Mouse (Mus musculus): ENCODE results near the gene Npas3. TPM values are rescaled to one million over a fixed set of nuclear protein-coding genes. Genes with fewer than 3 reads are reported as not detected.
A peak's percentile ranks its signal among the peaks of the same experiment; 100 is the strongest.

Npas3 gene
- polyA plus RNA-seq, 1 experiment from 2014 or later: 12.2 TPM

DNA sequence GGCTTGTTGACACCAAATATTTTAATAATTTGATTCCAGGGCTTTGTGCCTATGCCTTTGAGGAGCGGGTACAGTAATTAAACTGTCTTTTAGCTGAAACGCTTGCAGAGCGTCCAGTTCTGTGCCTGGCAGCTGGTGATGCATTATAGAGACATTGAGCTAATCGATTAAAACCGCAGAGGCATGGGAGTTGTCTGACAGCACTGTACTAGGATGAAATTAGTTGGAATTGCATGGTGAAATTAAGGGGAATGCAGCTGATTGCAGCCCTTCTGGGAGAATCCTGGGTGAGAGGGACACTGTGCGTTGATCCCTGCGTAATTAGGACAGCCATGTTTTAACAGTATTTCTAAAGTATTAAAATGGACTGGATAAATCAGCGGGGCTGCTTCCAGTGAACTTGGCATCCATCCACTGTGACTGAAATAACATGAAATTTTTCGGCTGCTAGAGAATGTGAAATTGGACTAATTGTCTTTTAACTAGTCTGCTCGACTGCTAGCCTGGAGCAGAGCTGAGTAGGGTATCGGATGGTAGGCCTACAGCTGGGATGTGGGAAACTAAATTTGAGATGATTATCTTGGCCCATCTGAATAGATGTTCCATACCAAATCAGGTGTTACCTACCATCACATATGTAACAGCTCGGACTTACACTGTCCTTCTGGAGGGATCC lies 318.4 kb downstream of the Npas3 start:
- DNase-seq (ENCODE audit: low spot score): no peak
- Histone ChIP-seq H3K4me1 (replicated peaks) (no peaks in the 10 kb centered on the region), H3K36me3 (no peaks in the 10 kb centered on the region), H3K27me3 (ENCODE audit: insufficient read depth, poor library complexity, severe bottlenecking) (no peaks in the 10 kb centered on the region), H3K4me3 (no peak overlapping the region), H3K9me3 (no peaks in the 10 kb centered on the region), H3K27ac (no peak overlapping the region)
- WGBS: 84% methylated on average over 12 of the region's 12 CpGs

DNA sequence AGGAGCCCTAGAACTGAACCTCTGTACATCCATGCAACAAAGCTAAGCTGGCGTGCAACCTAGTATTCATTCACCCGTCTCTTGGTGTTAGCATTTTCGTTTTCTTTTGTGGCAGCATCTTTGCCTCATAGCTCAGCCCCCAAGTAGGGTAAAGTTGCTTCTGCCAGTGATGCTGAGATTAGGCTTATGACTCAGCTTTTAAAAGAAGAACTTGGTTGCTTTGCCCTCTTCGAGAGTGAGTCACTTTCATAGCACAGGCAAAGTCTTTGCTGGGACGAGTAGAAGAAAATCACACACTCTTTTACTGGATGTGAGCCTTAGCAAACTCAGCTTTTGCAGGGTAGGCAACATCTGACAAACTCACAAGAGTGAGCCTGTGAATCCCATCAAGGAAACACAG lies 332.7 kb downstream of the Npas3 start:
- no peak for DNase-seq (ENCODE audit: low spot score)
- H3K27ac ChIP-seq: no peak overlapping the region
- no peaks in the 10 kb centered on the region for H3K27me3 ChIP-seq (ENCODE audit: insufficient read depth, poor library complexity, severe bottlenecking)
- H3K36me3 ChIP-seq: no peaks in the 10 kb centered on the region
- no peaks in the 10 kb centered on the region for H3K9me3 ChIP-seq
- WGBS: 91% methylated on average over 5 of the region's 5 CpGs
- no peak overlapping the region for H3K4me3 ChIP-seq
- no peaks in the 10 kb centered on the region for H3K4me1 ChIP-seq (replicated peaks)

- no peak overlapping the region for H3K4me3 ChIP-seq
- no peak for DNase-seq (ENCODE audit: low spot score)
- H3K9me3 ChIP-seq: no peaks in the 10 kb centered on the region
- no peak overlapping the region for H3K27ac ChIP-seq
- 84% methylated on average over 5 of the region's 5 CpGs for WGBS
- H3K27me3 ChIP-seq (ENCODE audit: insufficient read depth, poor library complexity, severe bottlenecking): no peaks in the 10 kb centered on the region
- peaks cover 24% of the 10 kb centered on the region for H3K4me1 ChIP-seq (replicated peaks)
- H3K36me3 ChIP-seq: no peaks in the 10 kb centered on the region
Observed at GRCm38 (mm10) chr12:53587249-53587648, 338.8 kb downstream of the Npas3 start.

GRCm38 (mm10) chr12:53587691-53588504 lies 339.4 kb downstream of the Npas3 start:
- Histone ChIP-seq H3K4me3 (no peak overlapping the region), H3K27ac (no peak overlapping the region; the same call in 1 of the 2 replicates), H3K9me3 (no peaks in the 10 kb centered on the region), H3K27me3 (ENCODE audit: insufficient read depth, poor library complexity, severe bottlenecking) (no peaks in the 10 kb centered on the region), H3K36me3 (no peaks in the 10 kb centered on the region), H3K4me1 (replicated peaks) (peaks cover 24% of the 10 kb centered on the region)
- DNase-seq (ENCODE audit: low spot score): no peak
- 82% methylated on average over 19 of the region's 19 CpGs for WGBS

DNA sequence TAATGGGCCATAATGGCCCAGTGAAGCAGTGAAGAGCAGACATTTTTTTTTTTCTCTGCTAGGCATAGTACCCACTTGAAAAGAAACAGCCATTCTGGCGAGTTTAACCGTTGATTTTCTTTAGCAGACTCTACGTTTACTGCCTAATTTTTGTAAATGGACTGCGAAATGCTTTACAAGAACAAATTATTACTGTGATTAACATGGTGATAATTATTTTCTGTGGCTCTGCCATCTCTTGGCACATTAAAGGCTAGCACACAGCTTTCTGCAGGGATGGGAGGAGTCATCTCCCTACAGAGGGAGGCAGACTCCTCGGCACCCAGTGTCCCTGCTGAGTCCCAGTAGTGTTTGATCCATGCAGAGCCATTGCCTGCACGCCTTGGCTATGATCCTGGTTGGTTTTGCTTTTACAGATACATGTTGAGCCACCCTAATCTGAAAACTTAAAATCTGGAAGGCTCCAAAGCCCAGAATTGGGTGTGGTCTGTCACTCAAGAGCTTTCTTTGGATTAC lies 341.0 kb downstream of the Npas3 start:
- no peak for DNase-seq (ENCODE audit: low spot score)
- H3K9me3 ChIP-seq: no peaks in the 10 kb centered on the region
- H3K27ac ChIP-seq: no peak overlapping the region
- H3K4me1 ChIP-seq (replicated peaks): peaks cover 24% of the 10 kb centered on the region
- H3K27me3 ChIP-seq (ENCODE audit: insufficient read depth, poor library complexity, severe bottlenecking): no peaks in the 10 kb centered on the region
- WGBS: 73% methylated on average over 6 of the region's 6 CpGs
- H3K36me3 ChIP-seq: no peaks in the 10 kb centered on the region
- no peak overlapping the region for H3K4me3 ChIP-seq

GRCm38 (mm10) chr12:53605661-53606060 lies 357.2 kb downstream of the Npas3 start:
- DNase-seq (ENCODE audit: low spot score): no peak

DNA sequence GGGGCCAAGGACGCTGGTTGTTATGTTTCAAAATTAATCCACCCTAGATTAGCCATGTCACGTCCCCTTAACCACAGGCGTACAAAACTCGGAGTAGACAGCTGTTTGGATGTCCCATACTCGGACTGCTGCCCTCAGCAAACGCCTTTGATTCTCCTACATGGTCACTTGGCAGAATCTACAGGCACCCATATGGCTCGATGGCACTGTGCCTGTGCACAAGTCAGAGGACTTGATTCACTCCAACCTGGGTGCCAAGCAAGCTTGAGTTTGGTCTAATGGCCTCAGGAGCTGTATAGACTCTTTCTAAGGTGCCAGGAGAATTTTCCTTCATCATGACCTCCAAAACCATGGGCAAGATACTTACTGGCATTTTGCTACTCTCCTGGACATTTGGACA lies 363.6 kb downstream of the Npas3 start:
- DNase-seq (ENCODE audit: low spot score): no peak
- Histone ChIP-seq H3K4me3 (no peak overlapping the region), H3K9me3 (no peaks in the 10 kb centered on the region), H3K27me3 (ENCODE audit: insufficient read depth, poor library complexity, severe bottlenecking) (no peaks in the 10 kb centered on the region), H3K27ac (no peak overlapping the region), H3K4me1 (replicated peaks) (0 out of 2 replicates have a peak, but pooled peaks cover 3% of the 10 kb centered on the region), H3K36me3 (no peaks in the 10 kb centered on the region)
- 94% methylated on average over 7 of the region's 7 CpGs for WGBS

More at GRCm38 (mm10) chr12:53605661-53606060, 357.2 kb downstream of the Npas3 start:
- no peaks in the 10 kb centered on the region for H3K4me1 ChIP-seq (replicated peaks)
- WGBS: 79% methylated on average over 6 of the region's 6 CpGs
- no peaks in the 10 kb centered on the region for H3K27me3 ChIP-seq (ENCODE audit: insufficient read depth, poor library complexity, severe bottlenecking)
- no peak overlapping the region for H3K27ac ChIP-seq
- no peak overlapping the region for H3K4me3 ChIP-seq
- H3K36me3 ChIP-seq: no peaks in the 10 kb centered on the region
- no peaks in the 10 kb centered on the region for H3K9me3 ChIP-seq

- DNase-seq (ENCODE audit: low spot score): no peak
- WGBS: 63% methylated on average over 7 of the region's 7 CpGs
Observed at GRCm38 (mm10) chr12:53621271-53621670, 372.8 kb downstream of the Npas3 start.

GRCm38 (mm10) chr12:53623793-53624192 lies 375.3 kb downstream of the Npas3 start:
- Histone ChIP-seq H3K27me3 (ENCODE audit: insufficient read depth, poor library complexity, severe bottlenecking) (no peaks in the 10 kb centered on the region), H3K9me3 (no peaks in the 10 kb centered on the region), H3K27ac (peak overlapping the region; percentile 56), H3K36me3 (no peaks in the 10 kb centered on the region), H3K4me1 (replicated peaks) (peaks cover 32% of the 10 kb centered on the region), H3K4me3 (no peak overlapping the region)
- WGBS: 45% methylated on average over 9 of the region's 9 CpGs
- peak; percentile 26 for DNase-seq (ENCODE audit: low spot score)

More at GRCm38 (mm10) chr12:53621271-53621670, 372.8 kb downstream of the Npas3 start:
- Histone ChIP-seq H3K27me3 (ENCODE audit: insufficient read depth, poor library complexity, severe bottlenecking) (no peaks in the 10 kb centered on the region), H3K9me3 (no peaks in the 10 kb centered on the region), H3K4me1 (replicated peaks) (peaks cover 32% of the 10 kb centered on the region), H3K4me3 (no peak overlapping the region), H3K36me3 (no peaks in the 10 kb centered on the region), H3K27ac (no peak overlapping the region)

DNA sequence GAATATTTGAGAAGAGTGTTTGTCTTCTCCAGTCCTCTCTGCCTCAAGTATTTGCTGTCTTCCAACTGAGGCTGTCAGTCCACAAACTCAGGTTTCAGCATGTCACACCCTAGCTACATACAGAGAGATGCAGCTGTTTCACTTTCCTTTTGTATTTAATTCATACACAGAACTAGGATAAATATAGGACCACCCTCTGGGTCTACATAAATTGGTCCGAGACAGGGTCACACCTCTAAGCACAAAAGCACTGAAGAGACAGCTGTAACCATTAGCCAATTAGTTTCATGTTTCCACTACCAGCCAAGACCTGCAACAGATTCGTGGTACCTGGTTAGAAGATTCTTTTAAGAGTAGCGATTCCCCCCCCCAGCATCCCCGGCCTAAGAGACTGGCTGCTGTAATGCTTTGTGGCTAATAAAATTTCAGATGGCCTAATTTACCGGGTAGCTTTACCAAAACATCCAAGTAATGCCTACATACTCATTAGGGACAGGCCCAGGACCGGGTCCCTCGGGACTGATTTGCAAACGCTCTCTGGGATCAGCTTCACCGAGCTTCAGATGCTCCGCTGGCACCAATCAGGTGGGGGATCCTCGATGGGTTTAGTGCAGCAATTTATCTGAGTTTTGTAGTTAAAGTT lies 376.0 kb downstream of the Npas3 start:
- Histone ChIP-seq H3K36me3 (no peaks in the 10 kb centered on the region), H3K4me3 (no peak overlapping the region), H3K27me3 (ENCODE audit: insufficient read depth, poor library complexity, severe bottlenecking) (no peaks in the 10 kb centered on the region), H3K4me1 (replicated peaks) (peaks cover 32% of the 10 kb centered on the region), H3K9me3 (no peaks in the 10 kb centered on the region), H3K27ac (peak overlapping the region; percentile 56)
- no peak for DNase-seq (ENCODE audit: low spot score)
- 69% methylated on average over 11 of the region's 11 CpGs for WGBS

- H3K4me3 ChIP-seq: no peak overlapping the region
- 86% methylated on average over 8 of the region's 8 CpGs for WGBS
- H3K4me1 ChIP-seq (replicated peaks): peaks cover 16% of the 10 kb centered on the region
- H3K27ac ChIP-seq: no peak overlapping the region
- no peaks in the 10 kb centered on the region for H3K36me3 ChIP-seq
- DNase-seq (ENCODE audit: low spot score): no peak
- no peaks in the 10 kb centered on the region for H3K9me3 ChIP-seq
- no peaks in the 10 kb centered on the region for H3K27me3 ChIP-seq (ENCODE audit: insufficient read depth, poor library complexity, severe bottlenecking)
Observed at GRCm38 (mm10) chr12:53629483-53630120, 381.1 kb downstream of the Npas3 start.

- no peak for DNase-seq (ENCODE audit: low spot score)
- 89% methylated on average over 1 of the region's 1 CpGs for WGBS
- Histone ChIP-seq H3K4me1 (replicated peaks) (peaks cover 14% of the 10 kb centered on the region), H3K27me3 (ENCODE audit: insufficient read depth, poor library complexity, severe bottlenecking) (no peaks in the 10 kb centered on the region), H3K36me3 (no peaks in the 10 kb centered on the region), H3K9me3 (no peaks in the 10 kb centered on the region), H3K4me3 (no peak overlapping the region), H3K27ac (no peak overlapping the region)
Observed at GRCm38 (mm10) chr12:53630607-53631006, 382.1 kb downstream of the Npas3 start.
